Mouse (Mus musculus) G1E-ER4 (cell line): ENCODE results near the gene Esr2. TPM values are rescaled to one million over a fixed set of nuclear protein-coding genes. Genes with fewer than 3 reads are reported as not detected.

ENCODE experiments used
- GATA1 ChIP-seq: IDR thresholded peaks from one replicate; pipeline ENCODE4 v1.8.0; 2012; ENCODE audit warnings: low read length, inconsistent platforms
- polyA plus RNA-seq: library from polyadenylated mRNA; stranded (reverse); fragments of >175 nt; gene quantifications from 2 replicates; pipeline ENCODE4 v1.2.3, GENCODE M21; 2012

The Esr2 gene
- not detected in 2 replicates for polyA plus RNA-seq

- TF ChIP-seq GATA1, result no peak
Observed at GRCm38 (mm10) chr12:76177000-76177863, at the start of gene Esr2. Esr2 (minus strand) TSS chr12:76177259.

- TF ChIP-seq GATA1, result no peak
Observed at GRCm38 (mm10) chr12:76216716-76217115, 39.7 kb upstream of the Esr2 start.

- TF ChIP-seq GATA1, result no peak
Observed at GRCm38 (mm10) chr12:76215121-76215520, 38.1 kb upstream of the Esr2 start.

- TF ChIP-seq GATA1, result no peak
Observed at GRCm38 (mm10) chr12:76209429-76209974, 32.4 kb upstream of the Esr2 start.

GRCm38 (mm10) chr12:76200326-76200725, 23.3 kb upstream of the Esr2 start:
- no peak for TF ChIP-seq GATA1

GRCm38 (mm10) chr12:76197071-76197470, 20.0 kb upstream of the Esr2 start:
- TF ChIP-seq GATA1, result no peak

GRCm38 (mm10) chr12:76196709-76197054, 19.6 kb upstream of the Esr2 start:
- TF ChIP-seq GATA1, result no peak

GRCm38 (mm10) chr12:76195912-76196708, 19.1 kb upstream of the Esr2 start:
- no peak for TF ChIP-seq GATA1

- TF ChIP-seq GATA1, result no peak
Observed at GRCm38 (mm10) chr12:76194526-76194925, 17.5 kb upstream of the Esr2 start.

- no peak for TF ChIP-seq GATA1
Observed at GRCm38 (mm10) chr12:76190940-76191339, 13.9 kb upstream of the Esr2 start.

- TF ChIP-seq GATA1, result no peak
Observed at GRCm38 (mm10) chr12:76187849-76188248, 10.8 kb upstream of the Esr2 start.

- TF ChIP-seq GATA1, result no peak
Observed at GRCm38 (mm10) chr12:76186473-76186872, 9.4 kb upstream of the Esr2 start.

GRCm38 (mm10) chr12:76185167-76185816, 8.2 kb upstream of the Esr2 start:
- TF ChIP-seq GATA1, result no peak

- no peak for TF ChIP-seq GATA1
Observed at GRCm38 (mm10) chr12:76184271-76184670, 7.2 kb upstream of the Esr2 start.

GRCm38 (mm10) chr12:76182831-76183230, 5.8 kb upstream of the Esr2 start:
- no peak for TF ChIP-seq GATA1

- TF ChIP-seq GATA1, result no peak
Observed at GRCm38 (mm10) chr12:76181471-76181870, 4.4 kb upstream of the Esr2 start.
